Mouse (Mus musculus) liver, adult 10 weeks (tissue): Measurements from ENCODE around the gene Olfr1094. TPM values are rescaled to one million over a fixed set of nuclear protein-coding genes. Genes with fewer than 3 reads are reported as not detected.

ENCODE experiments used
- polyA plus RNA-seq: library from polyadenylated mRNA; stranded (reverse); fragments of 350-450 nt; fragmentation: Illumina TruSeq; extraction: RNeasy Lipid Tissue Mini Kit (QIAGEN cat#74804); gene quantifications from one replicate; pipeline ENCODE4 v1.2.3, GENCODE M21; 2014; ENCODE audit warnings: low read depth, low replicate concordance

The Olfr1094 gene
- not detected for polyA plus RNA-seq

DNA sequence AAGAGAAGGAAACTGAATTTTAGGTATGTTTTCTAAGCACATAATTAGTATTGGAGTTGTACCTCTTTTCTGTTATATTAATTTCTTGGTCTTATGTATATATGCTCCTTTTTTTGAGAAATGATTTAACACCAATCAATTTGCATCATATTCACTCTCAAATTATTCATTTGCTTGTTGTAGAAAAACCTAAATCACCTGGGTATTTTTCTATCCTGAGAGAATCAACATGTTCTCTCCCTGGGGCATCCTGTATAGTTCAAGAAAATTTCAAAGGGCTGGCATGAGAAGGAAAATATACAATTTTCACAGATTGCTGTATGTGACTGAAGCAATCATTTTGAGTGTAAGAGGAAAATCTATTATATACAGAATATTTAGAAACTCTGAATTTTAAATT is at the start of gene Olfr1094:
TSS of gene Olfr1094 (plus strand) at position 301 of the 400 bp plus-strand sequence.

GRCm38 (mm10) chr2:86782179-86782578 is 42.3 kb upstream of the Olfr1094 start, which contains the start of gene Olfr1093:
TSS of gene Olfr1093 (plus strand) at chr2:86782479.

DNA sequence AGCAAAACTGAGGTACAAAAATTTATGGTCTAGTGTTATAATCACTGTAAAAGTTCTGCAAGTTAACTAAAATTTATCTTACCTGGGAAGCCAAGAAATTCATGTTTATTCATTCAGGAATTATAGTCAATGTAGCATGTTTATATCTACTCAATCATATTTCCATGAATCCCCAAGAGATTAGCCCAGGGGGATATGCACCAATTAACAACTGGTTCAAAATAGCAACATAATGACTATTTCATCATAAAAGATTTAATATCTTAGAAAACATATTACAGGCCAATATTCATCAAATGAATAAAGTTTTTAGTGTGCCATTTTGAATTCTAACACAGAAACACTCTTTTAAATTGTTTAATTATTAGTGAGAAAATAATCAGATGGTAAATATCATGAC is 14.5 kb upstream of the Olfr1094 start, which contains the start of gene Olfr141:
TSS of gene Olfr141 (minus strand) at position 101 of the 400 bp plus-strand sequence.

GRCm38 (mm10) chr2:86851596-86851995 is 27.1 kb downstream of the Olfr1094 start, which contains the start of gene Olfr1095:
TSS of gene Olfr1095 (minus strand) at chr2:86851696.

DNA sequence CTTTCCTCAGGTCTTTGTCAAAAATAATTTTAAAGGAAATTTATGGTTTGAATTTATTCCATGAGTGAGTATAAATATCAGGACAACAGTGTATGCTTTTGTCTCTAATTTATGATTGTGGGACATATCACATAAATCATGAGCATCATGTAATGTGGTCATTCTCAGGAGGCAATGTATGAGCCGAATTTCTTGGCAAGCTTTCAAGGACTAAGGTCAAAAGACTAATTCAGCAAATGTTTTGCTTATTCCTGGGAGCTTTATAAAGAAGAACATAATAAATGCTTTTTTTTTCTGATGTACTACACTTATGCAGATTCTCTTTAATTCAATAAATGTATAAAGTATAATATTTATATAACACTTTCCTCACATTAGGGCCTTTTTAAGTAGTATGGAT is 50.2 kb downstream of the Olfr1094 start, which contains the start of gene Gm13723:
TSS of gene Gm13723 (minus strand) at position 101 of the 400 bp plus-strand sequence.

Other genes with a start within 250 kb of the Olfr1094 start
- not detected for gene Olfr1082, start 225.7 kb upstream of the Olfr1094 start, polyA plus RNA-seq
- not detected for gene Olfr1084, start 184.9 kb upstream of the Olfr1094 start, polyA plus RNA-seq
- not detected for gene Olfr1085, start 162.6 kb upstream of the Olfr1094 start, polyA plus RNA-seq
- gene Olfr1086, start 144.6 kb upstream of the Olfr1094 start, polyA plus RNA-seq = not detected
- gene Olfr1087, start 126.3 kb upstream of the Olfr1094 start, polyA plus RNA-seq = not detected
- not detected for gene Olfr1089, start 91.0 kb upstream of the Olfr1094 start, polyA plus RNA-seq
- not detected for gene Olfr1090, start 65.7 kb upstream of the Olfr1094 start, polyA plus RNA-seq
- gene Olfr1093, start 42.2 kb upstream of the Olfr1094 start, polyA plus RNA-seq = not detected
- gene Olfr141, start 14.6 kb upstream of the Olfr1094 start, polyA plus RNA-seq = not detected
- not detected for gene Olfr1095, start 27.0 kb downstream of the Olfr1094 start, polyA plus RNA-seq
- gene Gm13723, start 50.1 kb downstream of the Olfr1094 start, polyA plus RNA-seq = not detected
- gene Olfr1097, start 67.6 kb downstream of the Olfr1094 start, polyA plus RNA-seq = not detected
- not detected for gene Olfr1098, start 99.9 kb downstream of the Olfr1094 start, polyA plus RNA-seq
- not detected for gene Olfr1099, start 136.0 kb downstream of the Olfr1094 start, polyA plus RNA-seq
- not detected for gene Olfr1100, start 155.3 kb downstream of the Olfr1094 start, polyA plus RNA-seq
- gene Olfr1101, start 166.6 kb downstream of the Olfr1094 start, polyA plus RNA-seq = not detected
- not detected for gene Olfr1102, start 173.7 kb downstream of the Olfr1094 start, polyA plus RNA-seq
- gene Olfr1104, start 202.4 kb downstream of the Olfr1094 start, polyA plus RNA-seq = not detected
- gene Olfr1105, start 211.9 kb downstream of the Olfr1094 start, polyA plus RNA-seq = not detected
- not detected for gene Olfr1106, start 227.6 kb downstream of the Olfr1094 start, polyA plus RNA-seq